Comparison of ENCODE assay signal across 7 mouse cellular contexts in genomic region chr8:55347851-55348250, GRCm38 (mm10).
DNase-seq lines count a peak whose midpoint lies in the region; ATAC-seq and TF ChIP-seq lines count a peak whose summit lies in the region.
"Not testable (repeated sequence)": the region's sequence is repeated elsewhere in the genome, so short reads cannot be mapped to it uniquely, and the experiment has no call there.

No protein-coding gene starts in this region.

- not testable (repeated sequence) for H3K9me3 ChIP-seq in embryonic facial prominence, embryonic 14.5 days (ENCODE audit: control insufficient read depth, low read length); hindbrain, embryonic 11.5 days (ENCODE audit: control insufficient read depth, low read length); limb, embryonic 11.5 days (ENCODE audit: control insufficient read depth, low read length); lung, embryonic 14.5 days (ENCODE audit: low read depth, low read length); midbrain, postnatal 0 days (ENCODE audit: low read length)

- H3K36me3 ChIP-seq in embryonic facial prominence, embryonic 14.5 days (ENCODE audit: control insufficient read depth, insufficient read depth, low read length); hindbrain, embryonic 11.5 days (ENCODE audit: control insufficient read depth, insufficient read depth, low read length); limb, embryonic 11.5 days (ENCODE audit: control insufficient read depth, insufficient read depth, low read length); lung, embryonic 14.5 days (ENCODE audit: insufficient read depth); midbrain, postnatal 0 days (ENCODE audit: insufficient read depth, low read length): not testable (repeated sequence)

- not testable (repeated sequence) for ATAC-seq in embryonic facial prominence, embryonic 14.5 days (ENCODE audit: low read depth); hindbrain, embryonic 11.5 days (ENCODE audit: low FRiP score); limb, embryonic 11.5 days (ENCODE audit: insufficient number of reproducible peaks, low FRiP score, low TSS enrichment, low read depth); lung, embryonic 14.5 days (ENCODE audit: insufficient read depth); midbrain, postnatal 0 days (ENCODE audit: low FRiP score)

- not testable (repeated sequence) for H3K9ac ChIP-seq in embryonic facial prominence, embryonic 14.5 days (ENCODE audit: low read depth, low read length); hindbrain, embryonic 11.5 days (ENCODE audit: low read depth, low read length); limb, embryonic 11.5 days (ENCODE audit: low read length); lung, embryonic 14.5 days; midbrain, postnatal 0 days (replicated peaks; ENCODE audit: low read length, poor library complexity, severe bottlenecking)

- not testable (repeated sequence) for H3K27ac ChIP-seq in embryonic facial prominence, embryonic 14.5 days (replicated peaks; ENCODE audit: low read depth, low read length); hindbrain, embryonic 11.5 days (ENCODE audit: low read depth, low read length); limb, embryonic 11.5 days (replicated peaks; ENCODE audit: low read depth, low read length); lung, embryonic 14.5 days (ENCODE audit: low read depth); midbrain, postnatal 0 days (ENCODE audit: low read depth, low read length)

- H3K4me3 ChIP-seq in embryonic facial prominence, embryonic 14.5 days (ENCODE audit: low read depth, low read length); hindbrain, embryonic 11.5 days (ENCODE audit: low read depth, low read length); limb, embryonic 11.5 days (ENCODE audit: low read depth, low read length); lung, embryonic 14.5 days (ENCODE audit: low read depth, low read length); midbrain, postnatal 0 days (ENCODE audit: low read depth, low read length): not testable (repeated sequence)

- H3K27me3 ChIP-seq in embryonic facial prominence, embryonic 14.5 days (replicated peaks; ENCODE audit: control insufficient read depth, insufficient read depth, low read length); hindbrain, embryonic 11.5 days (ENCODE audit: control insufficient read depth, insufficient read depth, low read length); limb, embryonic 11.5 days (ENCODE audit: control insufficient read depth, insufficient read depth, low read length); lung, embryonic 14.5 days (ENCODE audit: insufficient read depth, low read length); midbrain, postnatal 0 days (ENCODE audit: insufficient read depth, low read length): not testable (repeated sequence)

- not testable (repeated sequence) for TF ChIP-seq CTCF in lung, embryonic 14.5 days (IDR thresholded peaks at IDR 0.05; ENCODE audit: low read depth); midbrain, postnatal 0 days (IDR thresholded peaks at IDR 0.05)

- 91% methylated on average over 2 of the region's 2 CpGs for WGBS in embryonic facial prominence, embryonic 14.5 days
- 91% methylated on average over 2 of the region's 2 CpGs for WGBS in hindbrain, embryonic 11.5 days
- WGBS in limb, embryonic 11.5 days = 93% methylated on average over 2 of the region's 2 CpGs
- WGBS in lung, embryonic 14.5 days = 85% methylated on average over 2 of the region's 2 CpGs
- WGBS in midbrain, postnatal 0 days = 88% methylated on average over 2 of the region's 2 CpGs

- not testable (repeated sequence) for H3K4me1 ChIP-seq in embryonic facial prominence, embryonic 14.5 days (ENCODE audit: control insufficient read depth, insufficient read depth, low read length); hindbrain, embryonic 11.5 days (replicated peaks; ENCODE audit: control insufficient read depth, insufficient read depth, low read length); limb, embryonic 11.5 days (ENCODE audit: control insufficient read depth, insufficient read depth, low read length); lung, embryonic 14.5 days (ENCODE audit: insufficient read depth); midbrain, postnatal 0 days (ENCODE audit: insufficient read depth, low read length)

- H3K4me2 ChIP-seq in embryonic facial prominence, embryonic 14.5 days (ENCODE audit: low read depth, low read length); hindbrain, embryonic 11.5 days (replicated peaks; ENCODE audit: low read depth, low read length); limb, embryonic 11.5 days (ENCODE audit: low read depth, severe bottlenecking); lung, embryonic 14.5 days; midbrain, postnatal 0 days (ENCODE audit: low read depth, low read length, poor library complexity, severe bottlenecking): not testable (repeated sequence)

- DNase-seq in adipocyte (ENCODE audit: low spot score) = peak; percentile 6
- DNase-seq in embryonic facial prominence, embryonic 14.5 days (ENCODE audit: low spot score) = peak; percentile 20
- peak; percentile 1 for DNase-seq in hindbrain, embryonic 11.5 days (ENCODE audit: low spot score)
- peak; percentile 33 for DNase-seq in limb, embryonic 11.5 days (ENCODE audit: low spot score)
- peak; percentile 2 for DNase-seq in lung, embryonic 14.5 days
- peak; percentile 5 for DNase-seq in midbrain, postnatal 0 days (ENCODE audit: low spot score)
- DNase-seq in skeletal muscle tissue, adult 2 months (ENCODE audit: low read depth, low spot score) = peak; percentile 11
